Mouse (Mus musculus) testis, postnatal 10 days (tissue): ENCODE results near the gene Cbr2.
"Not testable (repeated sequence)": the region's sequence is repeated elsewhere in the genome, so short reads cannot be mapped to it uniquely, and the experiment has no call there.

Experiments
- DNase-seq: peaks from one replicate; pipeline ENCODE4 v3.0.0; 2021; ENCODE audit warnings: low spot score

The Cbr2 gene

DNA sequence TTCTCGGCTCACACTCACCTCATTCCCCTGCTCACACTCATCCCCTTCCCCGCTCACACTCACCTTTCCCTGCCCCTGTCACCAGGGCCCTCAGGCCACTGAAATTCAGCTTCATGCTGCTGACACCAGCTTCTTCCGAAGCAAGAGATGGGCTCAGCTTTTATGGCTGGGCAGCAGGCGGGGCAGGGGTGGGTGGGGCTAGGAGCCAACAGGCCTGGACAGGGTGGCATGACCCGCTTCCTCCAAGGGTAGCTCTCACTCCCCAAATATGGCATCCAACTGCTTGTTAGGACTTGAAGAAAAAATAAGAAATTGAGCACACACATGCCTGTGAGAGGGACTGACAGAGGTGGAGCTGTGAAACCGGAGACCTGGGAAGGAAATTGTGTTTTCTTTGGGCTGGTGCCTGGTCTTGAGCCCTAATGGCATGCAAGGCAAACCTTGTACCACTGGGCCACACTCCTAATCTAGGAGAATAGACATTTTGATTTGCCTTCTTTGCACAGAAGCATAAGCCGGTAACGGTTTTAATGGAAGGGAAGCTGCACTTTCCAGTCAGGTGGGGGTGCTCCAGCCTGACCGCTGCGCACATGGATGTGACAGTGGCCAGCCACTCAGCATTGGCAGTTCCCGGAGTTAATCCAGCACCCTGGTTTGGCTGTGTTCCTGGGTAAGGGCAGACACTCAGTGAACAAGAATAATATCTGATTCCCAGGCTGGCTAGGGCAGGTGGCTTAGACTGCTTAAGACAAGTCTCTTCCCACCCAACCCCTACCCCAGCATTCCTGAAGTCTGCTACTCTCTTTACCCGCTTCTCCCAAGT is at the start of gene Cbr2:
TSS of gene Cbr2 (minus strand) at position 257 of the 823 bp plus-strand sequence.
- no peak for DNase-seq

DNA sequence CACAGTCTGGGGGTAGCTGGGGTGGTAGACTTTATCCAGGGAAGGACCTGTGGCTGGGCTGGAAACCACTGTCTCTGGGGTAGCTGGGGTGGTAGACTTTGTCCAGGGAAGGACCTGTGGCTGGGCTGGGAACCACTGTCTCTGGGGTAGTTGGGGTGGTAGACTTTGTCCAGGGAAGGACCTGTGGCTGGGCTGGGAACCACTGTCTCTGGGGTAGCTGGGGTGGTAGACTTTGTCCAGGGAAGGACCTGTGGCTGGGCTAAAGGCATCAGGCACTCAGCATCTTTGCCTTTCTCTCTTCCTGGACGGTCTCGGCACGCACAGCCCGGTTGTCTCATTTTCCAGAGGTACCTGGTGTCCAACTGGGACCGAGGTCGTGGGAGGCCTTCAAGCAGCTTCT is 49.4 kb upstream of the Cbr2 start:
- DNase-seq = not testable (repeated sequence)

DNA sequence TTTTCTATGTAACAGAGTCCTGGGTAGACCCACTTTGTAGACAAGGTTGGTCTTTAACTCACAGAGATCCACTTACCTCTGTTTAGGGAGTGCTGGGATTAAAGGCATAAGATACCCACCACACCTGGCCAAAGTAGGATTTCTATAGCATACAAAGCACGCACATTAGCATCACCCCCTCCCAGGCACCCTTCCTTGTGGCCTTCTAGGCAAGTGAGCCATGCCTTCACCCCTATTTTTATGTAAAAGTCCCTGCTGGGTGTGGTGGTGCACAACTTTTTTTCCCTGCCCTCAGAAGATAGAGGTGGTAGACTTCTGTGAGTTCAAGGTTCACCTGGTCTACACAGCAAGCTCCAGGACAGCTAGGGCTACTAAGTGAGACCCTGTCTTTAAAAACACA is 48.0 kb upstream of the Cbr2 start:
- no peak for DNase-seq

DNA sequence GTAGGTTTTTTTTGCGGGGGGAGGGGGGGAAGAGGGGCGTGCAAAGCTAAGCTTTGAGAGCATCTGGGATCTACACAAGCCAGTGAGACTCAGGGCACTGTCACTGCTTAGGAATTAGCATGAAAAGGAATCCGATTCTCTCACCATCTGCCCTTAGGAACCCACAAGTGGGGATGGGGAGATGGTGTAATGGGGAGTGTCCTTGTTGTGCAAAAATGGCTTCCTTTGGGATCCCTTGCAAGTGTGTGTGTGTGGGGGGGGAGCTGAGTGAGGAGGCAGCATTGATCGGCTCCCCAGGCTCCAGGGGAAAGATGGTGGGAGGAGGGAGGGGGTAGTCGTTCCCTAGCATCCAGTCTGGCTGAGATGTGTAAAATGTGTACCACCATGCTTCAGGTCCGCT is 45.2 kb upstream of the Cbr2 start:
- DNase-seq = no peak

DNA sequence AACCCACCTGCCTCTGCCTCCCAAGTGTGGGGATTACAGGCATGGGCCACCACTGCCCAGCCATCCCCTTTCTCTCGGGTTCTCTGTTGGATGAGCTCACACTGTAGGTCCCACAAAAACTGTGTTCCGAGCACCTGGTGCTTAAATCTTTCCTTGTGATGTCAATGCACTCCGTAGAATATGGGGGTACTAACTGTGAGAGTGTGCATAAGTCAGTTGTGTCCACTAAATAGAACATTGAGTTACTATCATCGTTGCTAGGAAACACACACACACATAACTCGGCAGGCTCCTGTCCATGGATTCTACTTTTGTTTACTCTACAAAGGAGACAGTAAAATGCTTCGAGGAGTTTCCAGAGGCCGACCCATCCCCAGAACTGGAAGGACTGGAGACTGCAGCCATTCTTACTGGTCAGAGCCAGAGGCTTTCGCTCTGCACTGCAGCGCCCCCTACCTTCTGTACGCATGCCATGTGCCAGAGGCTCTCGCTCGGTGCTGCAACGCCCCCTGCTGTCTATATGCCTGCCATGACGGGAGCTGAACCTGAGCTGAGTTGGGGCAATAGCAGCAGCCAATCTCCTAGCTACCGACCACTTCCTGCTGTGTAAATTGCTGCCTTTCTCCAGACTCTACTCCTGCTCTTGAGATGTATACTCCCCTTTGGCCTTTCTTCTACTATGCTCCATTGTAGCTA is 44.0 kb upstream of the Cbr2 start:
- DNase-seq = peak; percentile 98

DNA sequence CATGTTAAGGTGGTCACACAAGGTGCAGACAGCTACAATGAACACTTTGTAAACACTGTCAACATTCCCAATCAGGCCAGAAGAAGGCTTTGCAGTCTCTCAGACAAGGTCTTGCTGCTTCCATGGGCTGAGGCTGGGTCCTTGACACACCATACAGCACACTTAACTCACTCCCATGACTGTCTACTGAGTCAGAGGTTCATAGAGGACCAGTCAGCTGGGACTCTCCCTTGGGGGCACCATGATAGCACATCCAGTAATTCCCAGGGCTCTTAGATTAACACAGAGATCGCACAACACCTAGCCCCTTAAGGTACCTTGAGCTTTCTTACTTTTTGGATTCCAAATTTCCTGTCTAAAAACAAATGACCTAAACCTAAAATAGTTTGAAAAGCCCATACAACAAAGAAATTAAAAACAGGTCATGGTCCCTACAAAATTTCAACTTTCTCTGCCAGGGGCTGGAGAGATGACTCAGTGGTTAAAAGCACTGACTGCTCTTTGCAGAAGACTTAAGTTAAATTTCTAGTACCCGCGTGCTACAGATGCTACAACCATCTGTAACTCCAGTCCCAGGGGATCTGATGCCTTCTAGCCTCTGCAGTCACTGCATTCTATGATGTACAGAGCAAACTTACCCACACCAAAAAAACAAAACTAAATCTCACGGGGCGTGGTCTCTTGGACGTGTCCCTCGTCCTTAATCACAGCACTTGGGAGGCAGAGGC is 41.7 kb upstream of the Cbr2 start:
- peak; percentile 35 for DNase-seq

DNA sequence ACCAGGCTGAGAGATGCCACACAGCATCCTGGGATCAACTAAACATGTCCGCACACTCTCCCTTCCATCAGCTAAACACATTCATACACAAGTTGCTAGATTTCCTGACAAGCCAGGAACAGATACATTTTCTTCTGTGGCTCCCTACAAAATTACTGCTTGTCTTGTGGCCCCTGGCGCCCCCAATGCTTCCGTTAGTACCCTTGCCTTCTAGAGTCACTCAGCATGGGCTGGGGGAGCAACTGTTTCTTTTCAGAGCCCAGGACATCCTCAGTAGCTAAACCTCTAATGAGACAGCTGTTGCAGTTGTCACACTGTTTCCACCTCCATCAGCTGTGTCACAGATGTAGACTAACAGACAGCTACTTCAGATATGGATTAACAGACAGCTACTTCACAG is 40.8 kb upstream of the Cbr2 start:
- DNase-seq = peak; percentile 38

DNA sequence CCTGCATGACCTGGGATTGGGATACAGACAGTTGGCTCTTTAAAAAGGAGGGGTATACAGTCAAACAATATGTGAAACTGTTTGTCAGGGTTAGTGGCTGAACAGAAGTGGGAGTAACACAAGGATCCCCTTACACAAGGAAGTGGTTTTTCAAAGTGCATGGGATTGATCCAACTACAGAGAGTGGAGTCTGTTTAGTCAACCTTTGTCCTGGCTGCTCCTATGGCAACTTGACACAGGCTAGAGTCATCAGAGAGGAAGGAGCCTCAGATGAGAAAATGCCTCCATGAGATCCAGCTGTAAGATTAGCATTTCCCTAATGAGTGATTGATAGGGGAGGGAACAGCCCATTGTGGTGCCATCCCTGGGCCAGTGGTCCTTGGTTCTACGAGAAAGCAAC is 36.3 kb upstream of the Cbr2 start:
- DNase-seq = no peak

DNA sequence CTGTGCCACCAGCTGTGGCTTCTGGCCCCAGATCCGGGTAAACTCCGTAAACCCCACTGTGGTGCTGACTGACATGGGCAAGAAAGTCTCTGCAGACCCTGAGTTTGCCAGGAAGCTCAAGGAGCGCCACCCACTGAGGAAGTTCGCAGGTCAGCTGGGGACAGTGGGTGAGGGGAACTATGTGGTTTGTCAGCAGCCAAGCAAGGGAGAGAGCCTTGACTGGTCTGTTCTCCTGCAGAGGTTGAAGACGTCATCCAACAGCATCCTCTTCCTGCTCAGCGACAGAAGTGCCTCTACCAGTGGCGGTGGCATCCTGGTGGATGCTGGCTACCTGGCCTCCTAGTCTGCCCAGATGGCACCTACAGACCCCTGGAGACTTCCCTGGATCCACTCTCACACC is 35.1 kb upstream of the Cbr2 start:
- DNase-seq = not testable (repeated sequence)

DNA sequence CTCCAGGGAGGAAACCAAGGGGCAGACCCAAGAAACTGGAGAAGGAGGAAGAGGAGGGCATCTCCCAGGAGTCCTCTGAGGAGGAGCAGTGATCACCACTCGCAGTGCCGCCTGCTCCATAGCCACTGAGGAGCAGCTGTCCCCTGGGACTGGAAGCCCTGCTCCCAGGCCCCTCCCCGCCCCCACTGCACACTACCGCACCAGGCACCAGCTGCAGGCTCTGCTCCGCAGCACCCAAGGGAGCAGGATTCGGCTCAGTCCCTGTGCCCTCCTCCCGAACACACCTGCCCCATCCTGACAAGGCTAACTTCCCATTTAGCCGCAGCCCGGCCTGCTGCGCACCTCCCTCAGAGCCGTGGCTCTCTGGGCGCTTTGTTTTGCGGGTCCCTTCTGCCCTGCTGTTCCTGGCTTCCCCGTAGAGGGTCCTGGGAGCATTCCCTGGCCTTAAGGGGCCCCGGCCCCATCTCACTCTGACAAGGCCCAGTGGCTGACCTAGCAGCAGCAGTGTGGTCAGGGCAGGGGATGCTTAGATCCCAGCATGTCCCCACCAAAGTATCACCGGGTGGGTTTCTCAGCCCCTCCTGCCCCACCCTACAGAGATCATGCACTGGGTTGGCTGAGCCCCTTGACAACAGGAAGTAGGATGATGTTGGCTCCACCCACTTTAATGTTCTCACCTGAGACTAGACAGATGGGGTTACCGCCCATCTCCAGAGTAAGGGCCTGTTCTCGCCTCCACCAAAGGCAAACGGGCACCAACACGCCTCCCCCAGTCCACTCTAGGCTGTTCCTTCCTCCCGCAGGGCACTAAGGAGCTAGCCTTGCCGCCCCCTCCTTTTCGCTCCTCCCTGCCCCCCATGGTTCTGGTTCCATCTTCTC is 31.4 kb upstream of the Cbr2 start:
- not testable (repeated sequence) for DNase-seq

DNA sequence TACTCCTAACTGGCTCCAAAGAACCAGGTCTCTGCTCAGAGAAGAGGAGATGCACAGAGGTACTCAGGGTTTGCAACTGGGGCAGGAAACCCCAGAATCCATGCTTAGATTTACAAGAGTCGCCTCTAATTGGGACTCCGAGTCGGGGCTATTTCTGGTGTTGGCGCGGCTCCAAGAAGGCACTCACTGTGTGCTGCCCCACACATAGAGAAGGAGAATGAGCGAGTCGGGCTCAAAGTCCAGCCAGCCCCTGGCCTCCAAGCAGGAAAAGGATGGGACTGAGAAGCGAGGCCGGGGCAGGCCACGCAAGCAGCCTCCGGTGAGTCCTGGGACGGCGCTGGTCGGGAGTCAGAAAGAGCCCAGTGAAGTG is 30.7 kb upstream of the Cbr2 start, which contains the start of gene Hmga1b:
TSS of gene Hmga1b (plus strand) at position 123 of the 370 bp plus-strand sequence.
- not testable (repeated sequence) for DNase-seq

DNA sequence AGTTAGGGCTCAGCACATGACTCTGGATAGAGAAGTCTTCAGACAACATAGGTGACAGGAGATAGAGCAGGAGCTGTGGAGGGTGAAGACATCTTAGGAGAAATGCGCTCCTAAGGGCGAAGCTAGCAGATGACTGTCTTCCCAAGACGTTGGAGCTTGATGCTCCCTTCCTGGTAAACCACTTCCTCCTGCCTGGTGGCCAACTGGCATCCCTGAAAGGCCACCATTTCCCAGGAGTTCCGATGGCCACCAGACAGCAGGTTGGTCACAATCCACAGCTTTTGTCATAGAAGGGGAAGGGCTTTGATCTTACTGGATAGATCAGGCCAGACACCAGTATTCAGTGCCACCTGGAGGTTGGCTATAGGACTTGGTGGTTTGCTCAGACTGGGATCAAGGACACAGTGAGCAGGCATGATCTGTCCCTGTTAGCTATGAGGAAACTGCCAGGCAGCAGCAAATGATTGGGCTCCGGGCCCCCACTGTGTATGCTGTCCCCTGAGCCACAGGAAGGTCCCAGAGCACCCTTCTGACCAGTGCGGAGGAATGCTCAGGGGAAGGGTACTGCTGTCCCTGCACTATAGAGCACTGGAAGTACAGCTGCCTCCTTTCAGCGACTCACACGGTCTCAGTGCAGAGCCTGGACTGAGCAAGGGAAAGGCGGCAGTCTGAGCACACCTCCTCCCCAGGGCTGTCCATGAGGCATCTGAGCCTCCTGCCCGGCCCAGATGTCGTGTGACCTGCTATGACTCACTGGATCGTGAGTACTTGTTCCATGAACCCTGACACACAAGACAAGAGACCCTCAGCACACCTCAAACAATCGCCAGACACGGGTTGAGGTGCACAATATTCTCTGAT is 30.1 kb upstream of the Cbr2 start:
- DNase-seq = no peak

DNA sequence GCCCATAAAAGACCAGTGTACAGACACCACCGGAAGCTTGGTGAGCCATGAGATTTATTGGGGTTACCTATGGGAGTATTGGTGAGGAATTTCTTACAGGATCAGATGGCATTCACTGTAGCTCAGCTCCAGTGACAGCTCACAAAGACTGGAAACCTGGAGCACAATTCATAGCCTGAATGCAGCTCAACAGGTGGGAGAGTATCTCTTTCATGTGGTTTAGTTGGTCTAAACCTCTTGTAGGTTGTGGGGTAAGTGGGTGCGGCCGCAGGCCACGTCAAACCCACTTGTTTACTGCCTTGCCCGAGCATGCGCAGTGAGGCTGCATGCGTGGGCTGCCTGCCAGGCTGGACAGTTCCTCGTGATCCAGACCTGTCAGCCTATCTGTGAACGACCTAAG is 28.3 kb upstream of the Cbr2 start:
- DNase-seq = no peak

DNA sequence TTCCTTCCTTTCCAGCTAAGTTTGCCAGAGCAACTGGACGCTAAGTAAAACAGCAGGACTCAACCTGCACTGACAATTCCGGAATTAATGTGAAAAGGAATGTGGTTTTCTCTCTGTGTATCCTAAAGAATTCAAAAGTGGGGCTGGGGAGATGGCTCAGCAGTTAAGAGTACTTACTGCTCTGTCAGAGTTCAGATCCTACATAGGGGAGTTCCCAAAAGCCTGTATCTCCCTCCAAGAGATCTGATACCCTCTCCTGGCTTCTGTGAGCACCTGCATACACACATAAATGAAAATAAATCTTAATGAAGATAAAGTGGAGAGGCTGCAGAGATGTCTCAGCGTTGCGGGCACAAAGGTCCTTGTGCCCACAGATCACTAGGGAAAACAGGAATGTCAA is 19.7 kb upstream of the Cbr2 start:
- DNase-seq = no peak

DNA sequence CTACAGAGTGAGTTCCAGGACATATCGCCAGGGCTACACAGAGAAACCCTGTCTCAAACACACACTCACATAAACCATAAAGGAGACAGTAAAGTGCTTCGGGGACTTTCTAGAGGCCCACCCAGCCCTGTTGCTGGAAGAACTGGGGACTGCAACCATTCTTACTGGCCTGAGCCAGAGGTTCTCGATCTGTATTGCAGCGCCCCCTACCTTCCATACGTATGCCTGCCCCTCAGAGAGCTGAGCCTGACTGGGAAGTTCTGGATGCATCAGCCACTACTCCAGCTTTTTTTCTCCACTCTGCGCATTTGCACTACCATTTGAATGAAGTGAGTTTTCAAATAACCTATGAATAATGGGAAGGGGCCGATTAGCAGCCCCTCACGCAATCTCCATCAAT is 17.5 kb upstream of the Cbr2 start:
- DNase-seq = no peak

DNA sequence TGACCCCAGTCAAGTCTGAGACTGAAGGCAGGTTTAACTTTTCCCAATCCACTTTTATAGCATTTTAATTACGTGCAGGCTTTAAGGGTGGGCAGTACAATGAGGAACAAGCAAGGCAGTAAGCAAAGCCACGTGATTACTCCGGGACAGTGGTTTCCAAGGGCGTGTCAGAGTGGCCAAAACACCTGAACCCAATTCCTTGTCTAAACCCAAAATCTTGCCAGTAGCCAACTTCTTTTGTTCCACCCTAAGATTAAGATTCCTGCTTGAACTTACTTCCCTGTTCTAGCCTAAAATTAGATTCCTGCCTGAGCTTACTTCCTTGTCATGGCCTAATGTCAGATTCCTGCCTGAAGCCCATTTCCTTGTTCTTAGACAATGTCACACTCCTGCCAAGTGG is 16.1 kb upstream of the Cbr2 start:
- DNase-seq = no peak

DNA sequence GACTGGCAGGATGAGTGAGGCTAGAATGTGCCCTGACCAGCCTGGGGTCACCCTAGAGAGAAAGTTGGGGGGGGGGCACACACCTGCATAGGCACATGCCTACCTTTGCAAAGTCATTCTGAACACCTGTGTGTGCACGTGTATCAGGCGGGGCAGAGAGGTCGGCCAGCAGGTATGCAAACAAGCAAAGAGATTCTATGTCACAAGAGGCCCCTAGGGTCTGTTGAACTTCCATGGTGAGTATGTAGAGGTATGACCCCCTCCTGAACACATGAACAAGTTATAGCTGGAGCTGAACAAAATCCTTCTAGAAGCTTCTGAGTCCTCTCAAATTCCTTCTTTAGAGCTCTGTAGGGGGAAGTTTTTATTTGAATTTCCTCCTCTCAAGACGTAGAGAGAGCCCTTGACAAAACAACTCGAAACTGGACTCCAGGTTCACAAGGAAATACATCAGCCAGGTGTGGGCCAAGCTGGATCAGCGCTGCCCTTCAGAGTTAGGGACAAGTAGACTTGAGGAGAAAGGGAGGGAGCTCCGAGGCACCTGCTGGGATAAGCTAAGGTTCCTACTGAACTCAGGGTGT is 12.3 kb upstream of the Cbr2 start:
- no peak for DNase-seq

DNA sequence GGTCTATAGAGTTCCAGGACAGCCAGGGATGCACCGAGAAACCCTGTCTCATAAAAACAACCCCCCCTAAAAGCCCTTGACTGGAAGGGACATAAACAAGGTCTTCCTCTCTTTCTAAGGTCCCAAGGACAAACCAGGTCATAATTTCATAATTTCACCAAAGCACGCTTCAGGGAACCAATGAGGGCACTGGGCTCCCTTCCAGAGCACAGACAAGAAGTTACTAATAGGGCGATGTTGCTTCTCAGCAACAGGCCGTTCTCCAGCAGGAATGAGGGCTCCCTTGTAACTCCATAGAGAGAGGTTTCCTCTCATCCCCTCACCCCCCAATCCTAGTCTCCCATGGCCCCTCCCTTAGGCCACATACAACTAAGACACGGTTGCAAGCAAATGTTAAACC is 9.1 kb upstream of the Cbr2 start:
- DNase-seq = no peak

DNA sequence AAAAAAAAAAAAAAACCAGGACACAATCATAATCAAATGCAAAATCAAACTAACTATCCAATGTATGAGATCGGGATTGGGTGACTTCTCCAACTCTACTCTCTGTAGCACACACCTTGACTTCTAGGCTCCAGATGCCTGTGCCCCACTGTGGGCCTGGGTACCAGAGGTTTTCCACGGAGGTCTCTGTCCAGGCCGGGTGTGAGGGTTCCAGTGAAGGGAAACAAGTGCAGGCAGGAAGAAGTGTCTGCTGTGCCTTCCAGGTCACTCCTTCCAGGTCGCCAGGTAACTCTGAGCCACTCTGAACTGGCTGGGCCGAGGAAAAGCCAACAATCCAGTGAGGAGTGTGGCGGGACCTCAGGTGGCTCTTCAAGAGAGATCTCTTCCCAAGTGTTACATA is 4.5 kb upstream of the Cbr2 start:
- no peak for DNase-seq

DNA sequence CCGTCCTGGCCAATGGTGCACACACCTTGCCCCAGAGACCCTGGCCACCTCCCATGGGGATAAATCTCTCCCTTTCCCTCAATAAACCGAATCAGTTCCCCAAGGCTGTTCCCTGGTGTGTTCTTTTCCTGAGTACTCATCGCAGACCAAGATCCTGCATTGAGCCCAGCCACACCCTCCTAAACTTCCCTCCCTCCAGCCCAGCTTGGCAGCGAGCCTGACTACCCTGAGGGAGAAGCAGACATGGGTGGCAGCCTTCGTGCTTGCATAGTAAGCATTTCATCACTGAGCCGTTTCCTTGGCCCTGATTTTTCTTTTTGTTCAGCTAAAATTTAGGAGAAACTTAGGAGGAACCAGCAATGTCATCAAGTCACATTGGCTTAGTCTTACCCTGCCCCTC is 1.6 kb upstream of the Cbr2 start:
- DNase-seq = no peak

DNA sequence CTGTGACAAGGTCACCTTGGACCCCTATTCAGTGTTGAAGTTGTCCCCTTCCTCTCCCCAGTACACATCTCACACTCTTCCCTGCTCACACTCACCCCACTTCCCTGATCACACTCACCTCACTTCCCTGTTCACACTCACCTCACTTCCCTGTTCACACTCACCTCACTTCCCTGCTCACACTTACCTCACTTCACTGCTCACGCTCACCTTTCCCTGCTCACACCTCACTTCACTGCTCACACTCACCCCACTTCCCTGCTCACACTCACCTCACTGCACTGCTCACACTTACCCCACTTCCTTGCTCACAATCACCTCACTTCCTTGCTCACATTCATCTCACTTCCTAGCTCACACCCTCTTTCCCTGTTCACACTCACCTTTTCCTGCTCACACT is 519 bp downstream of the Cbr2 start:
- no peak for DNase-seq
